Mouse (Mus musculus) kidney, embryonic 15.5 days (tissue): ENCODE measurements at regions not wholly inside any gene's neighbourhood (a gene's known extent, or its start where the extent isn't known, plus 50 kb on each side); places are given as distances from the start of the nearest gene placed in this dataset.

Experiments
- ATAC-seq: fragments of 200-750 bp; cut with Nextera tagmentation; replicated peaks from 2 replicates; pipeline ENCODE4 v1.8.0; 2017; ENCODE audit warnings: moderate TSS enrichment; ENCODE audit not compliant: low FRiP score
- H3K27ac ChIP-seq: fragments of 300-500 bp; sonication (generic); 2 replicates; pipeline ENCODE4 v1.5.1; 2015; ENCODE audit warnings: mild to moderate bottlenecking, inconsistent platforms
- H3K27me3 ChIP-seq: fragments of 300-500 bp; sonication (generic); 2 replicates; pipeline ENCODE4 v1.6.1; 2015; ENCODE audit warnings: inconsistent platforms
- H3K36me3 ChIP-seq: fragments of 300-500 bp; sonication (generic); 2 replicates; pipeline ENCODE4 v1.6.1; 2015; ENCODE audit warnings: inconsistent platforms
- H3K4me1 ChIP-seq: fragments of 300-500 bp; sonication (generic); 2 replicates; pipeline ENCODE4 v1.6.1; 2015; ENCODE audit warnings: inconsistent platforms
- H3K4me2 ChIP-seq: fragments of 300-500 bp; sonication (generic); 2 replicates; pipeline ENCODE4 v1.6.1; 2015; ENCODE audit warnings: moderate library complexity, mild to moderate bottlenecking, inconsistent platforms
- H3K4me3 ChIP-seq: fragments of 300-500 bp; sonication (generic); replicated peaks from 2 replicates; pipeline ENCODE4 v1.5.1; 2015; ENCODE audit warnings: mild to moderate bottlenecking, inconsistent platforms
- H3K9ac ChIP-seq: fragments of 300-500 bp; sonication (generic); 2 replicates; pipeline ENCODE4 v1.6.1; 2015; ENCODE audit warnings: mild to moderate bottlenecking, inconsistent platforms
- H3K9me3 ChIP-seq: fragments of 300-500 bp; sonication (generic); replicated peaks from 2 replicates; pipeline ENCODE4 v1.6.1; 2016; ENCODE audit warnings: inconsistent platforms
- WGBS: fragments of 180-500 bp; shearing (Covaris S2); methylation state at CpG from one replicate; pipeline ENCODE4 v1.1.7; 2015; ENCODE audit warnings: mixed read lengths; 5-methylcytosine and 5-hydroxymethylcytosine counted together

DNA sequence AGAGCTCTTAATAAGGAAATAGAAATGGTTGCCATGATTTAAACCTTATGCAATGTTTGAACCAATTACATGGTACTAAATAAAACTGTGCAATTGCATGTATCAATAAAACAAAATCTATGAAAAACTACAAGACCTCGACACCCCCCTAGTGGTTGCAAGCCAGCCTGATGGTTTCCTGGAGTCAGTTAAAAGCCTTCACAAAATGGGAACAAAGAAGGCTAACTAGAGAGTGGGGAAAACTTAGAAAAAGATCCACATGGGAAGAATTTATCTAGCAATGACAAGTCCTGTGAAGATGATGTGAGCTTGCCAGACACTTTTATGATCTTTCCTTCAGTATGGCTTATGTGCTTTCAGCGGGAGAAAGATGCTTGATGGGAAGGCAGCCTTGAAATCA, 2926.3 kb upstream of the 5930422O12Rik start:
- Histone ChIP-seq H3K4me1 (no peaks in the 10 kb centered on the region), H3K27ac (no peak overlapping the region)

GRCm38 (mm10) chr8:30511358-30511757, 2917.2 kb upstream of the 5930422O12Rik start:
- no peaks in the 10 kb centered on the region for H3K27me3 ChIP-seq
- no peaks in the 10 kb centered on the region for H3K9me3 ChIP-seq
- ATAC-seq = no peak
- no peak overlapping the region for H3K4me3 ChIP-seq
- no peaks in the 10 kb centered on the region for H3K36me3 ChIP-seq
- no peak overlapping the region for H3K27ac ChIP-seq
- no peak overlapping the region for H3K9ac ChIP-seq
- 91% methylated on average over 2 of the region's 2 CpGs for WGBS
- no peaks in the 10 kb centered on the region for H3K4me1 ChIP-seq
- H3K4me2 ChIP-seq = no peak overlapping the region

More for the DNA sequence above, 2926.3 kb upstream of the 5930422O12Rik start:
- Histone ChIP-seq H3K9me3 (no peaks in the 10 kb centered on the region), H3K9ac (no peak overlapping the region), H3K27me3 (no peaks in the 10 kb centered on the region), H3K4me2 (no peak overlapping the region), H3K36me3 (no peaks in the 10 kb centered on the region), H3K4me3 (no peak overlapping the region)
- no peak for ATAC-seq
- 61% methylated on average over 2 of the region's 2 CpGs for WGBS

- H3K9me3 ChIP-seq = no peaks in the 10 kb centered on the region
- H3K4me1 ChIP-seq = no peaks in the 10 kb centered on the region
- H3K27ac ChIP-seq = no peak overlapping the region
- no peak for ATAC-seq
- H3K9ac ChIP-seq = no peak overlapping the region
- no peaks in the 10 kb centered on the region for H3K36me3 ChIP-seq
- WGBS = 42% methylated on average over 10 of the region's 10 CpGs
- no peak overlapping the region for H3K4me3 ChIP-seq
- no peaks in the 10 kb centered on the region for H3K27me3 ChIP-seq
- peak overlapping the region; percentile 15; the same call in 1 of the 2 replicates for H3K4me2 ChIP-seq
These were observed 2905.6 kb upstream of the 5930422O12Rik start for GRCm38 (mm10) chr8:30522806-30523462.

DNA sequence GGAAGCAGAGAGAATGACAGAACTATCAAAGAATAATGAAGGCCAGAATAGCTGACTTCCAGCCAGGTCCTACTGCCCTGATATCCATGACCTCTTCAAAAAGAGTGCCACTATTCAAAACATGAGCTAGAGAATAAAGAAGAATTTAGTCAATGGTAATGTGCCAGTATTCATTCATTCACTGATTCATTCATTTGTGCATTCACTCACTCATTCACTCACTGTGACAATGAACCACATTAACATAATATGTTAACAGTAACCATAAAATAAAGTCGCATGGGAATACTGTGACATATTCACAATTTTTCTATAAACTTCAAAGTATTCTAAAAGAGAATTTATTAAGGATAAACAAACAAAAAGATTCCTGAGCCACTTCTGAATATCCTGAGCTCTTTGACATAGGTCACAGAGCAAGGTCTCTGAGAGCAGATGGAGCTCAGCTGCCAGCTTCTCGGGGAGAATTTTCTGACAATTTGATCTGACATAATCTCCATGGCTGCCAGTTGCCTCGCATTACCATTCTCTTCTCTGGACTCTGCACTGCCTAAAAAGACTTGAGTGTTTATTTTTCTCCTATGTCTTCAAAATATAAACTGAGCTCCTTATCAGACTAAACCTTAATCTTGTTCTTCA, 2895.5 kb upstream of the 5930422O12Rik start:
- no peak overlapping the region for H3K4me3 ChIP-seq
- no peaks in the 10 kb centered on the region for H3K36me3 ChIP-seq
- H3K9ac ChIP-seq = no peak overlapping the region
- no peaks in the 10 kb centered on the region for H3K9me3 ChIP-seq
- no peak overlapping the region for H3K4me2 ChIP-seq
- 0 out of 2 replicates have a peak, but pooled peaks have one; percentile 40 for ATAC-seq
- no peak overlapping the region for H3K27ac ChIP-seq
- H3K27me3 ChIP-seq = no peaks in the 10 kb centered on the region
- no peaks in the 10 kb centered on the region for H3K4me1 ChIP-seq
- 32% methylated on average over 3 of the region's 3 CpGs for WGBS

DNA sequence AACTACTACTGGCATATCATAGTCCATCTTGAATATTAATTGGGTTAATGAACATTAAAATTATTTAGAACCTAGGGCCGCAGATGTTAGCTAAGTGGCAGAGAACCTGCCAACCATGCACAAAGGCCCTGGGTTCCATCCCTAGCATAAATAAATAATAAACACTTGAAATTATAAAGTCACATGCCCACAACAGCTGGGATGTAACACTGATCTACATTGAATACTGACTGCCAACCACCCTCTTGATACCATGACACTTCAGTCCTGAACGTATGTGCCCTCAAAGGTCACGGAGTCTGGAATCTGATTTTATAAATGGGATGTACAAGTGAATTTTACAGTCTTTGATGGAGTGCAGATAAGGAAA, 2895.0 kb upstream of the 5930422O12Rik start:
- H3K4me2 ChIP-seq = no peak overlapping the region
- H3K27me3 ChIP-seq = no peaks in the 10 kb centered on the region
- WGBS = 63% methylated on average over 3 of the region's 3 CpGs
- no peak for ATAC-seq
- H3K4me3 ChIP-seq = no peak overlapping the region
- no peaks in the 10 kb centered on the region for H3K4me1 ChIP-seq
- no peak overlapping the region for H3K9ac ChIP-seq
- no peak overlapping the region for H3K27ac ChIP-seq
- H3K9me3 ChIP-seq = no peaks in the 10 kb centered on the region
- H3K36me3 ChIP-seq = no peaks in the 10 kb centered on the region

- Histone ChIP-seq H3K27ac (no peak overlapping the region), H3K4me2 (no peak overlapping the region), H3K27me3 (no peaks in the 10 kb centered on the region), H3K4me1 (no peaks in the 10 kb centered on the region), H3K9ac (no peak overlapping the region), H3K36me3 (no peaks in the 10 kb centered on the region), H3K4me3 (no peak overlapping the region), H3K9me3 (no peaks in the 10 kb centered on the region)
- WGBS = 82% methylated on average over 3 of the region's 3 CpGs
- no peak for ATAC-seq
These were observed 2893.1 kb upstream of the 5930422O12Rik start for GRCm38 (mm10) chr8:30535450-30535849.

- Histone ChIP-seq H3K4me2 (no peak overlapping the region), H3K36me3 (no peaks in the 10 kb centered on the region), H3K4me3 (no peak overlapping the region), H3K27ac (no peak overlapping the region), H3K9ac (no peak overlapping the region), H3K27me3 (no peaks in the 10 kb centered on the region), H3K9me3 (no peaks in the 10 kb centered on the region), H3K4me1 (no peaks in the 10 kb centered on the region)
- WGBS = 87% methylated on average over 1 of the region's 1 CpGs
- no peak for ATAC-seq
These were observed 2886.3 kb upstream of the 5930422O12Rik start for GRCm38 (mm10) chr8:30542196-30542595.

DNA sequence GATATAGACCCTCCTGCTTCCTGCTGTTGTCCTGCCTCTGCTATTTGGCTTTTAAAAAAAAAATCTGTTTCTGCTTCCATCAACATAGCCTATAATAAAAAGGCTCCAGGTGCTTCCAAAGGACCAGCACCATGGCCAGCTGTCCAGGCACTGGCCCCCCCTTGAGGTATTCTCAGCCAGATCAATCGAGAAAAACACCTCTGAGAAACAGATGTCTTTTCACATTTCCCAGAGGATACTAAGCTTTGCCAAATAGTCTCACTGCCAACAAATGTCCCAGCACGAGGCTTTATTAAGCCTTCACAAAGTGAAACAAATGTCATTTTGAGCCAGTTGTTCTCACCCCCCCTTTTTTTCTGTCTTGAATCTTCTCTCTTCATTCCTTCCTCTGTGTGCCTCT, 2880.7 kb upstream of the 5930422O12Rik start:
- H3K4me3 ChIP-seq = no peak overlapping the region
- WGBS = 14% methylated on average over 2 of the region's 2 CpGs
- H3K36me3 ChIP-seq = no peaks in the 10 kb centered on the region
- H3K4me1 ChIP-seq = no peaks in the 10 kb centered on the region
- H3K27ac ChIP-seq = no peak overlapping the region
- no peak overlapping the region for H3K9ac ChIP-seq
- H3K4me2 ChIP-seq = no peak overlapping the region
- no peaks in the 10 kb centered on the region for H3K9me3 ChIP-seq
- no peak for ATAC-seq
- no peaks in the 10 kb centered on the region for H3K27me3 ChIP-seq

- Histone ChIP-seq H3K4me2 (no peak overlapping the region), H3K27me3 (no peaks in the 10 kb centered on the region), H3K9ac (no peak overlapping the region), H3K9me3 (no peaks in the 10 kb centered on the region), H3K36me3 (no peaks in the 10 kb centered on the region), H3K27ac (no peak overlapping the region), H3K4me1 (no peaks in the 10 kb centered on the region), H3K4me3 (no peak overlapping the region)
- WGBS = 75% methylated on average over 1 of the region's 1 CpGs
- no peak for ATAC-seq
These were observed 2877.5 kb upstream of the 5930422O12Rik start for GRCm38 (mm10) chr8:30551051-30551450.

GRCm38 (mm10) chr8:30557429-30557828, 2871.1 kb upstream of the 5930422O12Rik start:
- Histone ChIP-seq H3K4me2 (no peak overlapping the region), H3K4me3 (no peak overlapping the region)

GRCm38 (mm10) chr8:30561323-30562207, 2866.9 kb upstream of the 5930422O12Rik start:
- no peaks in the 10 kb centered on the region for H3K9me3 ChIP-seq
- H3K36me3 ChIP-seq = no peaks in the 10 kb centered on the region
- no peaks in the 10 kb centered on the region for H3K27me3 ChIP-seq
- 51% methylated on average over 8 of the region's 8 CpGs for WGBS
- H3K4me2 ChIP-seq = no peak overlapping the region
- ATAC-seq = peak; percentile 83
- no peak overlapping the region for H3K9ac ChIP-seq
- H3K4me1 ChIP-seq = no peaks in the 10 kb centered on the region
- H3K27ac ChIP-seq = no peak overlapping the region
- H3K4me3 ChIP-seq = no peak overlapping the region

More at GRCm38 (mm10) chr8:30557429-30557828, 2871.1 kb upstream of the 5930422O12Rik start:
- no peak for ATAC-seq
- no peaks in the 10 kb centered on the region for H3K36me3 ChIP-seq
- H3K27me3 ChIP-seq = no peaks in the 10 kb centered on the region
- no peak overlapping the region for H3K9ac ChIP-seq
- no peak overlapping the region for H3K27ac ChIP-seq
- no peaks in the 10 kb centered on the region for H3K9me3 ChIP-seq
- no peaks in the 10 kb centered on the region for H3K4me1 ChIP-seq

DNA sequence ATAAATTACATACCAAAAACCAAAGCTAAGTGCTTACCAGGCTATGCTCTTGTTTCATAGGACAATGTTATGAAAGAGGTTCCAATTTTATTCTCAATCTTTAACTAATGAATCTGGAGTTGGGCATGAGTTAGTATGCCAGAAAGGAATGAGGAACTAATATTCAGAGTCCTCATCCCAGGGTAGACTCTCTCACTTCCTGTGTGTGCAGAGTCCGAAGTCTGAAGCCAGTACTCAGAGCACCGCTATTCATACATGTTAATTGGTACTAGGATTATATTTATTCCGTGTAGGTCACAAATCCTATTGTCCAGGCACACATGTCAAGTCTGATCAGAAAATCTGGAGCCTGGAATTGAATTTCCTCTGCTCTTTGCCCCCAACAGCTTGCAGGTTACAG, 2858.7 kb upstream of the 5930422O12Rik start:
- ATAC-seq = no peak
- Histone ChIP-seq H3K27ac (no peak overlapping the region), H3K9me3 (no peaks in the 10 kb centered on the region), H3K4me1 (no peaks in the 10 kb centered on the region), H3K9ac (no peak overlapping the region), H3K36me3 (no peaks in the 10 kb centered on the region), H3K4me2 (no peak overlapping the region), H3K4me3 (no peak overlapping the region), H3K27me3 (no peaks in the 10 kb centered on the region)
- WGBS = 72% methylated on average over 3 of the region's 3 CpGs
